Mouse (Mus musculus) MEL (cell line): ENCODE data around the gene Churc1. TPM values are rescaled to one million over a fixed set of nuclear protein-coding genes. Genes with fewer than 3 reads are reported as not detected.
A peak's percentile ranks its signal among the peaks of the same experiment; 100 is the strongest.

Experiments
- DNase-seq: peaks from one replicate; pipeline ENCODE4 v3.0.0; 2011; ENCODE audit warnings: low read depth, low spot score
- H3K27ac ChIP-seq: 2 replicates; pipeline ENCODE4 v1.5.1; 2012; ENCODE audit warnings: low read depth, mild to moderate bottlenecking, control low read depth, low read length, moderate library complexity; ENCODE audit not compliant: control insufficient read depth
- H3K27me3 ChIP-seq, 2 experiments: fragments of 150-350 bp in 1 of 2; sonication (generic) in 1 of 2; 2 replicates each; pipeline ENCODE4 v1.6.1; 2012; ENCODE audit warnings: low read length in 2 of 2, mild to moderate bottlenecking in 2 of 2, improper control_type of control experiment in 1 of 2, moderate library complexity in 1 of 2; ENCODE audit not compliant: insufficient read depth in 2 of 2, control insufficient read depth in 1 of 2
- H3K36me3 ChIP-seq, 2 experiments: 2 replicates each; pipeline ENCODE4 v1.6.1; 2012 to 2014; ENCODE audit warnings: low read length in 2 of 2, improper control_type of control experiment in 1 of 2, inconsistent platforms in 1 of 2, mild to moderate bottlenecking in 1 of 2; ENCODE audit not compliant: insufficient read depth in 2 of 2, control insufficient read depth in 1 of 2
- H3K4me1 ChIP-seq, 2 experiments: fragments of 150-350 bp in 1 of 2; sonication (generic) in 1 of 2; 2 replicates each; pipeline ENCODE4 v1.6.1; 2012; ENCODE audit warnings: low read length in 2 of 2, improper control_type of control experiment in 1 of 2, mild to moderate bottlenecking in 1 of 2; ENCODE audit not compliant: insufficient read depth in 2 of 2, control insufficient read depth in 1 of 2
- H3K4me3 ChIP-seq, 2 experiments: fragments of 150-350 bp in 1 of 2; sonication (generic) in 1 of 2; 2 replicates each; pipeline ENCODE4 v1.5.1; 2012; ENCODE audit warnings: low read depth in 2 of 2, low read length in 2 of 2, mild to moderate bottlenecking in 2 of 2, moderate library complexity in 2 of 2, control low read depth in 1 of 2, improper control_type of control experiment in 1 of 2; ENCODE audit not compliant: control insufficient read depth in 1 of 2, insufficient read depth in 1 of 2
- H3K79me2 ChIP-seq: 2 replicates; pipeline ENCODE4 v1.6.1; 2012; ENCODE audit warnings: mild to moderate bottlenecking, low read length, moderate library complexity; ENCODE audit not compliant: control insufficient read depth, poor library complexity, insufficient read depth
- H3K9ac ChIP-seq: 2 replicates; pipeline ENCODE4 v1.6.1; 2012; ENCODE audit warnings: low read depth, mild to moderate bottlenecking, control low read depth, low read length, moderate library complexity; ENCODE audit not compliant: control insufficient read depth, poor library complexity, severe bottlenecking
- H3K9me3 ChIP-seq: fragments of 150-350 bp; sonication (generic); replicated peaks from 2 replicates; pipeline ENCODE4 v1.6.1; 2012; ENCODE audit warnings: mild to moderate bottlenecking, low read length, improper control_type of control experiment, moderate library complexity; ENCODE audit not compliant: insufficient read depth
- CHD2 ChIP-seq: IDR thresholded peaks from 2 replicates; pipeline ENCODE4 v1.6.1; 2011; ENCODE audit warnings: low read length, improper control_type of control experiment
- CTCF ChIP-seq, 3 experiments: IDR thresholded peaks in 2 of 3; conservative IDR thresholded peaks in 1 of 3; 2 replicates each; pipeline ENCODE4 v1.5.1; 2011 to 2012; ENCODE audit warnings: low read length in 3 of 3, low read depth in 2 of 3, mild to moderate bottlenecking in 2 of 3, improper control_type of control experiment in 1 of 3, inconsistent platforms in 1 of 3, mixed read lengths in 1 of 3, moderate library complexity in 1 of 3; ENCODE audit not compliant: control insufficient read depth in 1 of 3, insufficient read depth in 1 of 3, poor library complexity in 1 of 3, severe bottlenecking in 1 of 3
- ELF1 ChIP-seq: IDR thresholded peaks from 2 replicates; pipeline ENCODE4 v1.6.1; 2014; ENCODE audit warnings: low read depth, mild to moderate bottlenecking, inconsistent platforms, low read length, improper control_type of control experiment, moderate library complexity
- EP300 ChIP-seq, 2 experiments: IDR thresholded peaks; 2 replicates each; pipeline ENCODE4 v1.6.1; 2011; ENCODE audit warnings: improper control_type of control experiment in 2 of 2, low read length in 2 of 2, low read depth in 1 of 2, mild to moderate bottlenecking in 1 of 2
- ETS1 ChIP-seq: IDR thresholded peaks from 2 replicates; pipeline ENCODE4 v1.6.1; 2012; ENCODE audit warnings: low read depth, mild to moderate bottlenecking, inconsistent platforms, low read length, improper control_type of control experiment, moderate library complexity
- GATA1 ChIP-seq: IDR thresholded peaks from 2 replicates; pipeline ENCODE4 v1.6.1; 2011; ENCODE audit warnings: low read depth, low read length, improper control_type of control experiment
- MAFK ChIP-seq: IDR thresholded peaks from 2 replicates; pipeline ENCODE4 v1.6.1; 2011; ENCODE audit warnings: low read depth, mild to moderate bottlenecking, low read length, improper control_type of control experiment, borderline replicate concordance
- MAX ChIP-seq: IDR thresholded peaks from 2 replicates; pipeline ENCODE4 v1.6.1; 2011; ENCODE audit warnings: low read length, improper control_type of control experiment
- MAZ ChIP-seq: IDR thresholded peaks from 2 replicates; pipeline ENCODE4 v1.6.1; 2012; ENCODE audit warnings: low read depth, mild to moderate bottlenecking, inconsistent platforms, low read length, improper control_type of control experiment
- MEF2A ChIP-seq: IDR thresholded peaks from 2 replicates; pipeline ENCODE4 v1.6.1; 2014; ENCODE audit warnings: low read depth, mild to moderate bottlenecking, inconsistent platforms, low read length, improper control_type of control experiment; ENCODE audit not compliant: poor library complexity, insufficient replicate concordance, severe bottlenecking; ENCODE audit errors: extremely low read depth
- MXI1 ChIP-seq: IDR thresholded peaks from 2 replicates; pipeline ENCODE4 v1.6.1; 2011; ENCODE audit warnings: mild to moderate bottlenecking, low read depth, low read length, improper control_type of control experiment
- MYB ChIP-seq: IDR thresholded peaks from 2 replicates; pipeline ENCODE4 v1.6.1; 2011; ENCODE audit warnings: mild to moderate bottlenecking, low read depth, low read length, improper control_type of control experiment
- MYC ChIP-seq: IDR thresholded peaks from 2 replicates; pipeline ENCODE4 v1.6.1; 2011; ENCODE audit warnings: low read depth, mild to moderate bottlenecking, low read length, improper control_type of control experiment, moderate library complexity
- POLR2A ChIP-seq, 2 experiments: IDR thresholded peaks; 2 replicates each; pipeline ENCODE4 v1.6.1; 2011 to 2012; ENCODE audit warnings: low read length in 2 of 2, mild to moderate bottlenecking in 2 of 2, control low read depth in 1 of 2, improper control_type of control experiment in 1 of 2, low read depth in 1 of 2, moderate library complexity in 1 of 2; ENCODE audit not compliant: control insufficient read depth in 1 of 2, insufficient read depth in 1 of 2, poor library complexity in 1 of 2
- POLR2AphosphoS2 ChIP-seq: IDR thresholded peaks from 2 replicates; pipeline ENCODE4 v1.6.1; 2011; ENCODE audit warnings: low read length, improper control_type of control experiment
- POLR2AphosphoS5 ChIP-seq: IDR thresholded peaks from 2 replicates; pipeline ENCODE4 v1.6.1; 2012; ENCODE audit warnings: low read depth, borderline replicate concordance, mild to moderate bottlenecking, inconsistent platforms, low read length, moderate library complexity, mixed read lengths
- RAD21 ChIP-seq: IDR thresholded peaks from 2 replicates; pipeline ENCODE4 v1.6.1; 2011; ENCODE audit warnings: mild to moderate bottlenecking, low read depth, low read length, improper control_type of control experiment
- SIN3A ChIP-seq: IDR thresholded peaks from 2 replicates; pipeline ENCODE4 v1.6.1; 2012; ENCODE audit warnings: low read length, improper control_type of control experiment, inconsistent platforms
- SMC3 ChIP-seq: IDR thresholded peaks from 2 replicates; pipeline ENCODE4 v1.6.1; 2011; ENCODE audit warnings: low read depth, low read length, improper control_type of control experiment
- TAL1 ChIP-seq: IDR thresholded peaks from 2 replicates; pipeline ENCODE4 v1.6.1; 2012; ENCODE audit warnings: mild to moderate bottlenecking, inconsistent platforms, low read length, moderate library complexity, mixed read lengths
- UBTF ChIP-seq: IDR thresholded peaks from 2 replicates; pipeline ENCODE4 v1.6.1; 2012; ENCODE audit warnings: low read depth, mild to moderate bottlenecking, inconsistent platforms, low read length, improper control_type of control experiment, moderate library complexity, borderline replicate concordance; ENCODE audit not compliant: insufficient read depth
- USF1 ChIP-seq: IDR thresholded peaks from 2 replicates; pipeline ENCODE4 v1.6.1; 2014; ENCODE audit warnings: low read depth, mild to moderate bottlenecking, inconsistent platforms, low read length, improper control_type of control experiment, moderate library complexity
- ZC3H11A ChIP-seq: IDR thresholded peaks from 2 replicates; pipeline ENCODE4 v1.6.1; 2012; ENCODE audit warnings: low read depth, mild to moderate bottlenecking, inconsistent platforms, low read length, improper control_type of control experiment
- ZNF384 ChIP-seq: IDR thresholded peaks from 2 replicates; pipeline ENCODE4 v1.6.1; 2012; ENCODE audit warnings: low read depth, mild to moderate bottlenecking, inconsistent platforms, low read length, improper control_type of control experiment
- polyA plus RNA-seq, 2 experiments: library from polyadenylated mRNA; stranded (reverse) in 1 of 2; unstranded in 1 of 2; fragments of >175 nt in 1 of 2; fragments of >200 nt in 1 of 2; gene quantifications; 2 replicates each; pipeline versions ENCODE4 v1.2.1 to v1.2.4; 2012; ENCODE audit warnings: low replicate concordance in 2 of 2, low read depth in 1 of 2; ENCODE audit not compliant: insufficient read length in 2 of 2, insufficient read depth in 1 of 2, missing spikeins in 1 of 2
- total RNA-seq: library from RNA; depleted of rRNA; stranded (reverse); fragments of 300-350 nt; gene quantifications from 2 replicates; pipeline ENCODE4 v1.2.3, GENCODE M21; 2012

The Churc1 gene
- total and polyA plus RNA-seq, 3 experiments = 74.9 to 186 TPM; not detected in 1

- Histone ChIP-seq H3K4me3 (no peak overlapping the region), H3K79me2 (no peaks in the 10 kb centered on the region), H3K27ac (no peak overlapping the region), H3K9me3 (no peaks in the 10 kb centered on the region), H3K9ac (no peak overlapping the region), H3K36me3 (no peaks in the 10 kb centered on the region), H3K27me3 (no peaks in the 10 kb centered on the region), H3K4me1 (no peaks in the 10 kb centered on the region)
- no peak for TF ChIP-seq CHD2
- peak; percentile 30; the same call in 1 of the 2 replicates for TF ChIP-seq MAX
- TF ChIP-seq MYC = peak; percentile 65; the same call in 1 of the 2 replicates
- no peak for TF ChIP-seq MAZ
- TF ChIP-seq USF1 = no peak
- no peak for TF ChIP-seq POLR2AphosphoS5
- peak; percentile 93 for TF ChIP-seq SMC3
- TF ChIP-seq MYB = no peak
- TF ChIP-seq TAL1 = no peak
- no peak for TF ChIP-seq ETS1
- no peak for TF ChIP-seq GATA1
- no peak for TF ChIP-seq ELF1
- TF ChIP-seq MAFK = no peak
- TF ChIP-seq MXI1 = no peak
- TF ChIP-seq RAD21 = peak; percentile 92
- TF ChIP-seq POLR2AphosphoS2 = no peak
- no peak for TF ChIP-seq MEF2A
- no peak for TF ChIP-seq SIN3A
- TF ChIP-seq EP300 (IDR thresholded peaks at IDR 0.05; ENCODE audit: low read depth in 1 of 2, low read length in 2 of 2) = no peak
- peak; percentile 84 for TF ChIP-seq ZC3H11A
- TF ChIP-seq UBTF = no peak
- TF ChIP-seq CTCF (IDR thresholded peaks at IDR 0.05 in 2 of 3, conservative IDR thresholded peaks at IDR 0.05 in 1 of 3; ENCODE audit: control insufficient read depth in 1 of 3, insufficient read depth in 1 of 3, low read depth in 2 of 3, low read length in 3 of 3, poor library complexity in 1 of 3, severe bottlenecking in 1 of 3) = peak; percentile 71 to 94 (median 92)
- no peak for TF ChIP-seq POLR2A (IDR thresholded peaks at IDR 0.05; ENCODE audit: control insufficient read depth in 1 of 2, insufficient read depth in 1 of 2, low read depth in 1 of 2, low read length in 2 of 2, poor library complexity in 1 of 2)
- no peak for TF ChIP-seq ZNF384
- DNase-seq = peak; percentile 71
Measured at GRCm38 (mm10) chr12:76803700-76804252, 38.4 kb downstream of the Churc1 start.
